Mouse (Mus musculus): ENCODE measurements around the gene March9. TPM values are rescaled to one million over a fixed set of nuclear protein-coding genes. Genes with fewer than 3 reads are reported as not detected.
"Not testable (repeated sequence)": the region's sequence is repeated elsewhere in the genome, so short reads cannot be mapped to it uniquely, and the experiment has no call there.

The March9 gene
- total RNA-seq, 2 experiments from 2014 or later: 21.3 to 21.6 TPM

- DNase-seq: no peak
These were observed 19.8 kb upstream of the March9 start for GRCm38 (mm10) chr10:127079665-127080391.

GRCm38 (mm10) chr10:127078677-127079575, 18.9 kb upstream of the March9 start:
- DNase-seq: no peak

GRCm38 (mm10) chr10:127078001-127078676, 18.2 kb upstream of the March9 start:
- DNase-seq: no peak

GRCm38 (mm10) chr10:127077515-127077914, 17.5 kb upstream of the March9 start:
- DNase-seq: no peak

- DNase-seq: no peak
These were observed 16.1 kb upstream of the March9 start for GRCm38 (mm10) chr10:127076082-127076481.

- DNase-seq: no peak
These were observed 15.7 kb upstream of the March9 start for GRCm38 (mm10) chr10:127075651-127076050.

- DNase-seq: no peak
These were observed 15.1 kb upstream of the March9 start, which contains the start of gene Agap2 for GRCm38 (mm10) chr10:127075080-127075479. Agap2 (plus strand) TSS chr10:127075284.

- DNase-seq: no peak
These were observed 14.0 kb upstream of the March9 start for GRCm38 (mm10) chr10:127073981-127074380.

GRCm38 (mm10) chr10:127072969-127073368, 13.0 kb upstream of the March9 start:
- not testable (repeated sequence) for DNase-seq

GRCm38 (mm10) chr10:127072270-127072669, 12.3 kb upstream of the March9 start:
- DNase-seq: not testable (repeated sequence)

GRCm38 (mm10) chr10:127071203-127071602, 11.2 kb upstream of the March9 start:
- no peak for DNase-seq

- peak; percentile 91 for DNase-seq
These were observed 10.5 kb upstream of the March9 start, which contains the start of gene Tspan31 for GRCm38 (mm10) chr10:127070190-127071121. Tspan31 (minus strand) TSS chr10:127070264.

- no peak for DNase-seq
These were observed 9.6 kb upstream of the March9 start for GRCm38 (mm10) chr10:127069281-127070189.

GRCm38 (mm10) chr10:127068360-127069038, 8.5 kb upstream of the March9 start:
- DNase-seq: no peak

- no peak for DNase-seq
These were observed 6.6 kb upstream of the March9 start for GRCm38 (mm10) chr10:127066519-127067018.

GRCm38 (mm10) chr10:127065981-127066380, 6.0 kb upstream of the March9 start:
- DNase-seq: no peak

GRCm38 (mm10) chr10:127063913-127064870, 4.2 kb upstream of the March9 start:
- DNase-seq: no peak

- DNase-seq: peak; percentile 99
These were observed 3.4 kb upstream of the March9 start, which contains the start of gene Cdk4 for GRCm38 (mm10) chr10:127063239-127063872. Cdk4 (plus strand) TSS chr10:127063534.
